Mouse (Mus musculus) T-cell, adult 66 days (primary cell): Measurements from ENCODE around the gene Rassf7. TPM values are rescaled to one million over a fixed set of nuclear protein-coding genes. Genes with fewer than 3 reads are reported as not detected.

Experiments used
- total RNA-seq, 2 experiments: library from RNA; stranded (reverse); gene quantifications; 3 replicates in 1 of 2; 4 replicates in 1 of 2; pipeline ENCODE4 v1.2.4; 2023

Gene Rassf7
- 1 to 10 TPM; 9.3 to 9.6 TPM for total RNA-seq

DNA sequence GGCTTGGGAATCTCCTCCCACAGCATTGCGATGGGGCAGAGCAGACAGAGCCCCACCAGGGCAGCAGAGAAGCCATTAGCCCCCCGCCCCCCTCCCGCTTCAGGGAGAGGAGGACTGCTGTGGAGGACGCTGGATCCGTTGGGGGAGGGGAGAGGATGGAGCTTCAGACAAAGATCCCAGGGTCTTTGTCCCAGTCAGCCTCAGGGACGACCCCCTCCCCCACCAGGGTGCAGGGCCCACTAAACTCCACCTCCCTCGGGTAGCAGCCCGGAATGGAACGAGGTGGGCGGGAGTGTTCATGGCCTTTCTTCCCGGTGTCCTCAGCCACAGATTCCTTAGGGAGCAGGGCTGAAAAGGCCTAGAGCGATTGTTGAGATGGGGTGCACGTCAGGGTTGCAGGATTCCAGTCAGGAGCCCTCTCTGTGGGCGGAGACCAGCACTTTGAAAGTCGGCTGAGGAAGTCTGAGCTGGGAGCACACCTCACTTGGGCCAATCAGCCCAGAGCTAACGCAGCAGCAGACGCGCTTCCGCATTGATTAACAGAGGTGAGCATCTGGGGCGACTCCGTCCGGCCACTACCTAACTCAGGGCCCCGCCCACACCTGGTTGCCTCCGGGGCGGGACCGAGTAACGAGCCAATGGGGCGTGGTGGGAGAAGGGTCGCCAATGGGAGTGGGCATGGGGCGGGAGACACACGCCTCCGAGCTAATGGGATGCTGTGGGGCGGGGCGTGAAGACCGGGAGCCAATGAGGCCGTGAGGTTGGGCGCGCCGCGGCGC is at the start of gene Rassf7:
Gene Rassf7 (plus strand): TSS at position 760 of the 779 bp plus-strand sequence.

DNA sequence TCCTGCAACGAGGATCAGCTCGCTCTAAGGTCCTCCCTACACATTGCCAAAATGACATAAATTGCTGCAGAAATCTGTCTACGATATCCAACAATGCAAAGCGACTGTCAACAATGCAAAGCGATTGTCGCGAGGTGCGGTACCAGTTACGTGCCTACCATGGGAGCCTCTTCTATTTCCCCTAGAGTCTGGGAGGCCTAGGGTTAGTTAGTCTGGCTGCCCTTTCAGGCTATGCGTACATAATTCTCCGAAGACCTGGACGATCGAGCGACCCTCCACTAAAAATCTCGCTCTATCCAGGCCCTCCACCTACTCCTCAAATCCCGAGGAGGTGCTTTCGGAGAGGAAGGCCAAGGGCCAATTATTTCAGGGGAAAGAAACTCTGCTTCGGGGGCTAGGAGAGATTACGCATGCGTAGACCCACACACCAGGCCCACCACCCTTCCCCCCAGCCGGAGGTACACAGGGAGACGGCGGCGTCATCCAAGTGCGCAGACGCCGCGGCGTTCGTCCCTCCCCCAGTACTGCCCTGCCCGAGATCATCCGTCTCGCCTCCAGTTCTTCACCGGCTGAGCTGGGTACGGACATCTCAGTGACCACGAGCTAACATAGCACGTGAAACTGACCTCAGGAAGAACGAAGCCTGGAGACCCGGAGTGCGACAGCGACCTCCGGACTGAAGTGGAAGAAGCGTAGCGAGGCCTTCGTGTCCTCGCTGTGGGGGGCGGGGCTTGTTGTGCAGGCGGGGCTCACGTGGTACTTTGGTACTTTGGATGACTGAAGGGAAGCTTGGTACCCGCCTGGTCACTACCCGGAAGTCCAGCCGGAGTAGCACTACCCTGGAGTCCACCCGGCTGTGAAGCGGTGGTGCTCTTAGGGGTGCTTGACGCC is 43.3 kb upstream of the Rassf7 start, which contains the start of gene Rnh1:
Gene Rnh1 (minus strand): TSS at position 742 of the 891 bp plus-strand sequence.

DNA sequence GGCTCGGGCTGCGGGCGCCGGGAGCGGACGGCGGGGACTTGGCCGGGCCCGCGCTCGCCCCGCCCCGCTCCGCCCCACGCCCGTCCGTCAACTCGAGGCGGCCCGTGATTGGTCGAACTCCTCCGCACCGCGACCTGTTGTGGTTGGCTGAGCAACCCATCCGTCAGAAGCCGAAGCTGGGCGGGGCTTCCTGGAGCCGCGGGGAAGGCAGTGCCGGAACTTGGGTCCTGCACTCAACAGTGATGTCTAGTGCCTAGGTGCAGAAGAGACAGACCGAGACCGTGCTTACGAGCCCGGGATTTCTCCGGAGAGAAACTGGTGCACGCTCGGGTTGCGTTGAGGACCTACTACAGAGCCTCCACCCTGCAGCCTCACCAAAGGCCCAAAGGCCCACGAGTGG is 21.7 kb upstream of the Rassf7 start, which contains the start of the genes Hras and Lrrc56:
Gene Hras (minus strand): TSS at position 58 of the 400 bp plus-strand sequence.
Gene Lrrc56 (plus strand): TSS at position 210 of the 400 bp plus-strand sequence.

DNA sequence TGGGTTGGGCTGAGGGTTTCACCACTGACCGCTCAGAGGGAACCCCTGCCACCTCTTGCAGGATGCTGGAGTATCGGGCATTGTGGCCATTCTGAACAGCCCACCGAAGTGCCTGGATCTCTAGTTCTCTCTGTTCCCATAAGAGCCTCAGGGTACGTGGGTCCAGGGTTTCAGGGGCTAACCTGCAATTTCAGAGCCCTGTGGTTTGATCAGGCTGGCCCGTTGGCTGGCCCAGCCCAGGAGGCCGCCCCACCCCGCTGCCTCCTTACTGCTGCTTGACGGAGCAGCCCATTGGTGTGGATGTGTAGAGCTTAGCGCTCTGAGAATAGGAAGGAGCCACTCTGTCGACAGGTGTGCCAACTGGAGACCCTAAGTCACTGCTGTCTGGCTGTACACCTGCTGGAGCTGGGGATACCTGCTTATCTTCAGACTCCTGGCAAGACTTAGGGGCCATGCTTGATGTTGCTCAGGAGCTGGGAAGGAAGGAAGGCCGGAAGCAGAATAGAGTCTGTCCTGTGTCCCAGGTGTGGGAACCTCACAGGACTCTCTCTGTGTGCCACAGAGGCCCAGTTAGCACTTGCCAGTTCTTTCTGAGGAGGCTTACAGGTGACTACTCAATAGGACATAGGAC is 1.9 kb upstream of the Rassf7 start, which contains the start of gene Lmntd2:
Gene Lmntd2 (minus strand): TSS at position 476 of the 631 bp plus-strand sequence.

DNA sequence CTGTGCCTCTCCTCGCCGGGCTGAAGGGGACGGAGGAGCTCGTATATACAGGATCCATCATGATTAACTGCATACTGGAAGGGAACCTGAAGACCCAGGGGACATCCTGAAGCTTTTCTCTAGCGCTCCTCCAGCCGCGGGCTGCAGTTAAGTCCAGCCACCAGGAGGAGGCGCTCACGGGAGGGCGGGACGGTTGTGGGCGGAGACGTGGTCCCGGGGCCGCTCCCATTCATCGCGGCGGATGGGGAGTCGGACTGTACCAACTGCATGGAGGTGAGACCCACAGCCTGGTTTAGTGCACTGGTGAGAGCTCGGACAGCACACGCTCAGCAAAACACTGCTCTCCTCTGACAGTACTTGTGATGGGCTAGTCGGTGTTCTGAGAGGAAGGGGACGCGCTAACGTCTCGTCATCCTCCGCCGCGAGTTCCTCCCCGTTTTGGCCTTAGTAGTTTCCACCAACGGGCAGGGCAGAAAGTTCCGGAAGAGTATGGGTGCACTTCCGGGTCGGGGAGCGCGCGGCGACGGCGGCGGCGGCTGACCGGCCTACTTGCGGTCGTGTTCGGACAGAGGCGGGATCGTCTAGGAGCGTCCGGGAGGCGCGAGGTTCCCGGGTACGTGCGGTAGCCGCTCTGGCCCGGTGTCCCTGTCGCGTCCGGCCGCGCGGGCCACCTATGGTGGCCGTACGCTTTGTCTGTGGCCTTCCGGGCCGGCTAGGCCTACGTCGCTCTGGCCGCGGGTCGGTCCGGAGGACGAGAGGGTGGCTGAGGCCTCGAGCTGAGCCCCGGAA is 12.8 kb downstream of the Rassf7 start, which contains the start of gene Phrf1:
Gene Phrf1 (plus strand): TSS at position 506 of the 789 bp plus-strand sequence.

DNA sequence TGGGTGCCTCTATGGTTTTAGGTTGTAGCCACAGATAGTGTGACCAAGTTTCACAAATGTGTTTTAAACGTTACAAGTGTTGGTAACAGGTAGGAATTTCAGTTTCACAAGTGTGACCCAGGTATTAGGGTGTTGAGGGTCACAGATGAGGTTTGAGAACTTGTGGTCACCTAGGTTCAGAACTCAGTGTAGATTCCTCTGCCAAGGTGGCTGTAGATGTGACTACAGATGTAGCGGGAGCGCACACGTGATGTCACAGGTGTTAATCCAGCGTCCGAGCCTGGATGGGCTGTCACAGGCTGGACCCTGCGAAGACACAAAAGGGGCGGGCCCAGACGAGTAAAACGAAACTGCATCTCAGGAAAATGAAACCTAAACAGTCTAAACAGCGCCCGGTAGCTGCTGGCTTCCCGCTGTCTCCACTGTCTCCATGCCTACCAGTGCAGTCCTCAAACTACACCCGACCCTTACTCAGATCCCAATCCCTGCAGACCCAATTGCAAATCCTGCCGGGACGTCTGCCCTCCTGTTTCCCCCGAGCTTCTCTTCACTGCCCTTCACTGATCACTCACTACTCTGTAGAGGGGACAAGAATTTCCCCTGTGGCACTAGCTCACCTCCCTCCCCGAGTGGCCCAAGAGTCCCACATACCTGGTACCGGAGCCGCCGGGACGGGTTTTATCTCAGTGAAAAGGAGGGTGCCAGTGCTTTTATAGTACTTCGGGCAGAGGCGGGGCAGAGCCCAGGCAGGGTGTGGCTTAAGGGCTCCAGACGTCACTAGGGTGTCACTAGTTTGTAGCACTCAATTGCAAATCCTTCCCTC is 50.3 kb downstream of the Rassf7 start, which contains the start of gene Irf7:
Gene Irf7 (minus strand): TSS at position 743 of the 823 bp plus-strand sequence.

Other genes with a start within 250 kb of the Rassf7 start
- 1 to 10 TPM in 1 of 2 experiments, not detected in 1; 5.9 TPM for gene Ifitm1, start 248.6 kb upstream of the Rassf7 start, total RNA-seq
- 1 to 10 TPM; 1.2 to 5.6 TPM for gene Ifitm3, start 205.1 kb upstream of the Rassf7 start, total RNA-seq
- gene Ifitm6, start 197.9 kb upstream of the Rassf7 start, total RNA-seq, result not detected
- gene Gm17387, start 186.7 kb upstream of the Rassf7 start, total RNA-seq, result not detected
- gene B4galnt4, start 154.8 kb upstream of the Rassf7 start, total RNA-seq, result 1 to 10 TPM; 1.4 to 2.2 TPM
- gene Pkp3, start 137.6 kb upstream of the Rassf7 start, total RNA-seq, result 10 to 100 TPM; 45.7 to 59.0 TPM
- gene Sigirr, start 115.3 kb upstream of the Rassf7 start, total RNA-seq, result 10 to 100 TPM; 74.9 to 85.3 TPM
- gene Ano9, start 98.1 kb upstream of the Rassf7 start, total RNA-seq, result not detected
- gene Ptdss2, start 93.5 kb upstream of the Rassf7 start, total RNA-seq, result 10 to 100 TPM; 12.0 to 12.5 TPM
- 10 to 100 TPM; 35.2 to 41.1 TPM for gene Rnh1, start 43.0 kb upstream of the Rassf7 start, total RNA-seq
- 10 to 100 TPM; 38.9 to 45.3 TPM for gene Hras, start 21.9 kb upstream of the Rassf7 start, total RNA-seq
- gene Lrrc56, start 21.7 kb upstream of the Rassf7 start, total RNA-seq, result 1 to 10 TPM; 4.8 to 5.0 TPM
- gene Lmntd2, start 1.8 kb upstream of the Rassf7 start, total RNA-seq, result 1 to 10 TPM; 2.4 to 2.6 TPM
- gene Phrf1, start 12.9 kb downstream of the Rassf7 start, total RNA-seq, result 100 to 1,000 TPM; 173 to 177 TPM
- 10 to 100 TPM; 34.4 to 53.3 TPM for gene Irf7, start 50.6 kb downstream of the Rassf7 start, total RNA-seq
- gene Cdhr5, start 60.9 kb downstream of the Rassf7 start, total RNA-seq, result not detected
- gene Sct, start 63.3 kb downstream of the Rassf7 start, total RNA-seq, result not detected
- not detected for gene Drd4, start 76.1 kb downstream of the Rassf7 start, total RNA-seq
- 10 to 100 TPM; 65.6 to 68.5 TPM for gene Deaf1, start 111.8 kb downstream of the Rassf7 start, total RNA-seq
- 10 to 100 TPM; 20.7 to 21.2 TPM for gene Tmem80, start 111.9 kb downstream of the Rassf7 start, total RNA-seq
- gene Eps8l2, start 123.0 kb downstream of the Rassf7 start, total RNA-seq, result under 1 TPM in 1 of 2 experiments, not detected in 1; 0.80 TPM
- 100 to 1,000 TPM in 1 of 2 experiments, 10 to 100 TPM in 1; 93.1 to 107 TPM for gene Taldo1, start 176.3 kb downstream of the Rassf7 start, total RNA-seq
- 10 to 100 TPM; 38.3 to 40.0 TPM for gene Gatd1, start 198.3 kb downstream of the Rassf7 start, total RNA-seq
- gene Cend1, start 213.6 kb downstream of the Rassf7 start, total RNA-seq, result not detected
- gene Slc25a22, start 222.0 kb downstream of the Rassf7 start, total RNA-seq, result 10 to 100 TPM; 55.0 to 76.6 TPM
- 1 to 10 TPM; 2.4 to 5.7 TPM for gene Pidd1, start 228.2 kb downstream of the Rassf7 start, total RNA-seq
- gene Rplp2, start 231.5 kb downstream of the Rassf7 start, total RNA-seq, result 1,000 to 10,000 TPM; 3,530 to 3,735 TPM
- 10 to 100 TPM; 52.1 to 58.8 TPM for gene Pnpla2, start 239.3 kb downstream of the Rassf7 start, total RNA-seq
- 1 to 10 TPM in 1 of 2 experiments, not detected in 1; 1.0 TPM for gene Cracr2b, start 245.2 kb downstream of the Rassf7 start, total RNA-seq